Mouse (Mus musculus) megakaryocyte, embryonic 14.5 days (primary cell): ENCODE measurements at regions not wholly inside any gene's neighbourhood (a gene's known extent, or its start where the extent isn't known, plus 50 kb on each side); places are given as distances from the start of the nearest gene placed in this dataset.

Experiments used
- FLI1 ChIP-seq: IDR thresholded peaks from 2 replicates; pipeline ENCODE4 v1.6.1; 2012; ENCODE audit warnings: low read length, inconsistent platforms, mixed read lengths
- GATA1 ChIP-seq: IDR thresholded peaks from 3 replicates; pipeline ENCODE4 v1.6.1; 2012; ENCODE audit warnings: mixed read lengths, low read length, inconsistent platforms, borderline replicate concordance

- TF ChIP-seq GATA1 (no peak), FLI1 (no peak)
These were observed 403.0 kb upstream of the Arglu1 start for GRCm38 (mm10) chr8:9093356-9093755.
